22 mouse cellular contexts compared by ENCODE assay signal in the genomic region with DNA sequence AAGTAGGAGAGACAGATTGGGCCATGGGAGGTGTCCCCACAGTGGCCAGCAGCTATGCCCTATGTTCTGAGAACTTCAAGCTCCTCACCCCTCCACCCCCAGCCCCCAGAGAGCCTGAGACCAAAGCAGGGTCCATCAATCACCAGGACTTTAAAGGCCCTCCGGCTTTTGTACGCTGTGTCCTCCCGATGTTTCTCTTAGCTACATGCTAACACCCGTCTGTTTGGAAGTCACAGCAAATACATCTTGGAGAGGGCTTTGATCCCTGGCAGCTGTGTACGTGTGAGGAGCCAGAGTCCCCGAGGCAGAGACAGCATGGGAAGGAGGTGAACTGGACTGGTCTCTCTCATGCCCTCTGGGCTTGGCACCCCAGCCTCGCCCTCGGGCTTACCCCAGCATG. TPM values are rescaled to one million over a fixed set of nuclear protein-coding genes. Genes with fewer than 3 reads are reported as not detected.
DNase-seq lines count a peak whose midpoint lies in the region; ATAC-seq lines count a peak whose summit lies in the region.
"Had no signal": no experiment of that assay in that cellular context is flagged by ENCODE, and none has a peak within 500 bp of the region (broad histone marks: within the 10 kb centered on the region; RNA-seq: fewer than 3 reads in every experiment).

No protein-coding gene starts in this region.

- no peaks in the 10 kb centered on the region for H3K9me3 ChIP-seq in lung, embryonic 16.5 days (ENCODE audit: control insufficient read depth, low read length)
- H3K9me3 ChIP-seq: forebrain, embryonic 13.5 days; heart, embryonic 10.5 days; heart, embryonic 15.5 days; intestine, embryonic 15.5 days; liver, embryonic 15.5 days; midbrain, embryonic 10.5 days; midbrain, embryonic 15.5 days; neural tube, embryonic 15.5 days; stomach, embryonic 15.5 days had no signal

- no peak overlapping the region for H3K9ac ChIP-seq in lung, embryonic 16.5 days (ENCODE audit: low read length)
- H3K9ac ChIP-seq: forebrain, embryonic 13.5 days; heart, embryonic 15.5 days; intestine, embryonic 15.5 days; limb, embryonic 12.5 days; liver, embryonic 15.5 days; midbrain, embryonic 15.5 days; neural tube, embryonic 15.5 days; stomach, embryonic 15.5 days had no signal

- no peaks in the 10 kb centered on the region for H3K4me1 ChIP-seq in brown adipose tissue, adult 24 weeks (ENCODE audit: control insufficient read depth, insufficient read depth, insufficient read length, low read length)
- H3K4me1 ChIP-seq in lung, embryonic 16.5 days (replicated peaks; ENCODE audit: control insufficient read depth, insufficient read depth, low read length), result peaks cover 12% of the 10 kb centered on the region; the same call in 1 of the 2 replicates
- H3K4me1 ChIP-seq: forebrain, embryonic 13.5 days; heart, embryonic 15.5 days; intestine, embryonic 15.5 days; midbrain, embryonic 10.5 days; midbrain, embryonic 15.5 days; neural tube, embryonic 15.5 days; stomach, embryonic 15.5 days had no signal

- no peaks in the 10 kb centered on the region for H3K36me3 ChIP-seq in lung, embryonic 16.5 days (ENCODE audit: control insufficient read depth, insufficient read depth, low read length)
- H3K36me3 ChIP-seq: heart, embryonic 10.5 days; heart, embryonic 15.5 days; intestine, embryonic 15.5 days; limb, embryonic 12.5 days; liver, embryonic 15.5 days; midbrain, embryonic 10.5 days; midbrain, embryonic 15.5 days; neural tube, embryonic 15.5 days; stomach, embryonic 15.5 days had no signal

- WGBS in lung, embryonic 16.5 days, result 25% methylated on average over 8 of the region's 8 CpGs

- 0 out of 2 replicates have a peak overlapping the region, but pooled peaks have one; percentile 18 for H3K27ac ChIP-seq in brown adipose tissue, adult 24 weeks (replicated peaks; ENCODE audit: low read depth, low read length)
- peak overlapping the region; percentile 96 for H3K27ac ChIP-seq in lung, embryonic 16.5 days (ENCODE audit: low read length)
- H3K27ac ChIP-seq: forebrain, embryonic 13.5 days; heart, embryonic 15.5 days; intestine, embryonic 15.5 days; left cerebral cortex, adult 2 months; limb, embryonic 12.5 days; liver, embryonic 15.5 days; midbrain, embryonic 10.5 days; midbrain, embryonic 15.5 days; neural tube, embryonic 15.5 days; stomach, embryonic 15.5 days had no signal

- no peak overlapping the region for H3K4me3 ChIP-seq in brown adipose tissue, adult 24 weeks (ENCODE audit: insufficient read depth, low read depth, low read length)
- no peak overlapping the region for H3K4me3 ChIP-seq in lung, embryonic 16.5 days (ENCODE audit: low read length)
- H3K4me3 ChIP-seq: erythroblast, embryonic 14.5 days; forebrain, embryonic 13.5 days; heart, embryonic 10.5 days; heart, embryonic 15.5 days; intestine, embryonic 15.5 days; left cerebral cortex, adult 2 months; limb, embryonic 12.5 days; liver, embryonic 15.5 days; midbrain, embryonic 10.5 days; midbrain, embryonic 15.5 days; neural tube, embryonic 15.5 days; stomach, embryonic 15.5 days had no signal

- no peaks in the 10 kb centered on the region for H3K27me3 ChIP-seq in lung, embryonic 16.5 days (ENCODE audit: control insufficient read depth, insufficient read depth, low read depth, low read length)
- H3K27me3 ChIP-seq: intestine, embryonic 15.5 days; midbrain, embryonic 15.5 days; Patski; stomach, embryonic 15.5 days had no signal

- peak; percentile 19 for DNase-seq in embryo, embryonic 9.5 days (ENCODE audit: extremely low spot score)
- DNase-seq in embryo, embryonic 10 days (ENCODE audit: low spot score), result no peak
- peak; percentile 75 for DNase-seq in lung, postnatal 36 days
- DNase-seq in cerebellum, adult 9-11 months, result no peak
- no peak for DNase-seq in spleen, postnatal 36 days (ENCODE audit: low spot score in 2 of 2)
- DNase-seq: heart, adult 11 months had no signal

- ATAC-seq in lung, embryonic 16.5 days (ENCODE audit: low read depth), result peak; percentile 89
- ATAC-seq: hindbrain, embryonic 16.5 days; intestine, embryonic 15.5 days; midbrain, embryonic 15.5 days had no signal

- H3K4me2 ChIP-seq in lung, embryonic 16.5 days (ENCODE audit: low read depth, low read length), result 0 out of 2 replicates have a peak overlapping the region, but pooled peaks have one; percentile 8
- H3K4me2 ChIP-seq: forebrain, embryonic 13.5 days; heart, embryonic 15.5 days; intestine, embryonic 15.5 days; limb, embryonic 12.5 days; liver, embryonic 15.5 days; midbrain, embryonic 15.5 days; neural tube, embryonic 15.5 days; stomach, embryonic 15.5 days had no signal

RNA-seq across cellular contexts. Expression of gene Rbm19, which starts 14.2 kb away (rescaled TPM):
- polyA plus RNA-seq in brown adipose tissue, adult 24 weeks (2012; ENCODE audit: insufficient read depth, insufficient read length, missing spikeins), result 4.6 and 5.8 TPM in 2 replicates
- polyA plus RNA-seq in lung, embryonic 16.5 days (2015; fragmentation: Nextera tagmentation; extraction: Ambion mirVana), result 19.3 and 20.4 TPM in 2 replicates

Comparison
In these comparisons a context has a peak if more than half of its experiments do, and no peak if none do; other contexts are left out.
1. DNase-seq: peak in embryo, embryonic 9.5 days (single experiment) and lung, postnatal 36 days (single experiment); none in embryo, embryonic 10 days (single experiment), cerebellum, adult 9-11 months (single experiment) and spleen, postnatal 36 days (0 of 2).